Mouse (Mus musculus) forebrain, embryonic 14.5 days (tissue): ENCODE results near the gene Olfr582. TPM values are rescaled to one million over a fixed set of nuclear protein-coding genes. Genes with fewer than 3 reads are reported as not detected.

Experiments used
- ATAC-seq: fragments of 200-750 bp; cut with Nextera tagmentation; 2 replicates; pipeline ENCODE4 v1.8.0; 2017; ENCODE audit warnings: mild to moderate bottlenecking, moderate library complexity
- DNase-seq: peaks from one replicate; pipeline ENCODE4 v3.0.0-alpha.2; 2015; ENCODE audit warnings: low spot score
- H3K27ac ChIP-seq: fragments of 300-500 bp; sonication (generic); 2 replicates; pipeline ENCODE4 v1.5.1; 2014; ENCODE audit warnings: low read depth, mild to moderate bottlenecking, control low read depth, low read length, moderate library complexity
- H3K27me3 ChIP-seq: fragments of 300-500 bp; sonication (generic); replicated peaks from 2 replicates; pipeline ENCODE4 v1.6.1; 2014; ENCODE audit warnings: low read length, control low read depth, mixed read lengths; ENCODE audit not compliant: control insufficient read depth, insufficient read depth
- H3K36me3 ChIP-seq: fragments of 300-500 bp; sonication (generic); 2 replicates; pipeline ENCODE4 v1.6.1; 2014; ENCODE audit warnings: low read length, control low read depth; ENCODE audit not compliant: control insufficient read depth, insufficient read depth
- H3K4me1 ChIP-seq: fragments of 300-500 bp; sonication (generic); 2 replicates; pipeline ENCODE4 v1.6.1; 2014; ENCODE audit warnings: antibody characterized with exemption, low read length, control low read depth; ENCODE audit not compliant: control insufficient read depth, insufficient read depth
- H3K4me2 ChIP-seq: fragments of 300-500 bp; sonication (generic); 2 replicates; pipeline ENCODE4 v1.6.1; 2014; ENCODE audit warnings: mild to moderate bottlenecking, control low read depth, low read length
- H3K4me3 ChIP-seq: fragments of 300-500 bp; sonication (generic); 2 replicates; pipeline ENCODE4 v1.5.1; 2014; ENCODE audit warnings: low read depth, low read length, control low read depth
- H3K9ac ChIP-seq: fragments of 300-500 bp; sonication (generic); 2 replicates; pipeline ENCODE4 v1.6.1; 2014; ENCODE audit warnings: mild to moderate bottlenecking, low read length, control low read depth, moderate library complexity
- H3K9me3 ChIP-seq: fragments of 300-500 bp; sonication (generic); replicated peaks from 2 replicates; pipeline ENCODE4 v1.6.1; 2016; ENCODE audit warnings: low read length, control low read depth, mixed read lengths; ENCODE audit not compliant: control insufficient read depth
- WGBS: fragments of 180-500 bp; shearing (Covaris S2); extraction: QIAGEN DNeasy Blood & Tissue Kit; methylation state at CpG from one replicate; pipeline ENCODE4 v1.1.7; 2014; 5-methylcytosine and 5-hydroxymethylcytosine counted together
- polyA plus RNA-seq: library from polyadenylated mRNA; unstranded; fragments of >200 nt; fragmentation: Nextera tagmentation; extraction: Ambion mirVana; gene quantifications from 2 replicates; pipeline ENCODE4 v1.2.1, GENCODE M21; 2014

The Olfr582 gene
- polyA plus RNA-seq, result not detected in 2 replicates

GRCm38 (mm10) chr7:103037724-103038123 lies at the start of gene Olfr582:
Olfr582 (plus strand) TSS chr7:103038024.
- ATAC-seq (no peak), DNase-seq (no peak)

GRCm38 (mm10) chr7:102989224-102989623 lies 48.6 kb upstream of the Olfr582 start, which contains the start of gene Olfr578:
Olfr578 (minus strand) TSS chr7:102989324.
- no peak within 1 kb of the TSS for H3K9ac ChIP-seq
- ATAC-seq (no peak), DNase-seq (no peak)
- H3K4me3 ChIP-seq, result no peak within 1 kb of the TSS
- 83% methylated on average over 3 of the region's 3 CpGs for WGBS
- H3K4me1 ChIP-seq, result no peaks in the 10 kb centered on the region
- H3K9me3 ChIP-seq, result no peaks in the 10 kb centered on the region
- no peaks in the 10 kb centered on the region for H3K27me3 ChIP-seq
- no peak within 1 kb of the TSS for H3K4me2 ChIP-seq
- H3K27ac ChIP-seq, result no peak within 1 kb of the TSS
- no peaks in the 10 kb centered on the region for H3K36me3 ChIP-seq

More at GRCm38 (mm10) chr7:103037724-103038123, at the start of gene Olfr582:
- Histone ChIP-seq H3K4me3 (no peak within 1 kb of the TSS), H3K4me2 (no peak within 1 kb of the TSS), H3K36me3 (no peaks in the 10 kb centered on the region), H3K27ac (no peak within 1 kb of the TSS), H3K9me3 (no peaks in the 10 kb centered on the region), H3K27me3 (no peaks in the 10 kb centered on the region), H3K4me1 (no peaks in the 10 kb centered on the region), H3K9ac (no peak within 1 kb of the TSS)

- Histone ChIP-seq H3K27ac (no peak within 1 kb of the TSS), H3K27me3 (no peaks in the 10 kb centered on the region), H3K4me1 (no peaks in the 10 kb centered on the region), H3K9ac (no peak within 1 kb of the TSS), H3K9me3 (no peaks in the 10 kb centered on the region), H3K4me3 (no peak within 1 kb of the TSS), H3K36me3 (no peaks in the 10 kb centered on the region), H3K4me2 (no peak within 1 kb of the TSS)
- ATAC-seq (no peak), DNase-seq (no peak)
- 91% methylated on average over 1 of the region's 1 CpGs for WGBS
These were observed 13.2 kb downstream of the Olfr582 start, which contains the start of gene Olfr583 for GRCm38 (mm10) chr7:103051000-103051399. Olfr583 (plus strand) TSS chr7:103051300.

GRCm38 (mm10) chr7:103081585-103081984 lies 43.8 kb downstream of the Olfr582 start, which contains the start of gene Olfr584:
Olfr584 (plus strand) TSS chr7:103081885.
- 88% methylated on average over 1 of the region's 1 CpGs for WGBS
- Histone ChIP-seq H3K27me3 (no peaks in the 10 kb centered on the region), H3K4me3 (no peak within 1 kb of the TSS), H3K4me1 (no peaks in the 10 kb centered on the region), H3K4me2 (no peak within 1 kb of the TSS), H3K9ac (no peak within 1 kb of the TSS), H3K9me3 (no peaks in the 10 kb centered on the region), H3K36me3 (no peaks in the 10 kb centered on the region), H3K27ac (no peak within 1 kb of the TSS)
- ATAC-seq (no peak), DNase-seq (no peak)

Other genes starting within 250 kb of the Olfr582 start
- not detected in 2 replicates for gene Olfr564, start 234.5 kb upstream of the Olfr582 start, polyA plus RNA-seq
- gene Olfr566, start 179.3 kb upstream of the Olfr582 start, polyA plus RNA-seq, result not detected in 2 replicates
- gene Olfr568, start 160.9 kb upstream of the Olfr582 start, polyA plus RNA-seq, result not detected in 2 replicates
- gene Olfr569, start 147.1 kb upstream of the Olfr582 start, polyA plus RNA-seq, result not detected in 2 replicates
- 0.15 TPM in 1 of 2 replicates, not detected in the other for gene Olfr570, start 143.4 kb upstream of the Olfr582 start, polyA plus RNA-seq
- not detected in 2 replicates for gene Olfr571, start 120.5 kb upstream of the Olfr582 start, polyA plus RNA-seq
- not detected in 2 replicates for gene Olfr572, start 113.6 kb upstream of the Olfr582 start, polyA plus RNA-seq
- not detected in 2 replicates for gene Olfr573-ps1, start 95.4 kb upstream of the Olfr582 start, polyA plus RNA-seq
- gene Olfr574, start 89.6 kb upstream of the Olfr582 start, polyA plus RNA-seq, result not detected in 2 replicates
- not detected in 2 replicates for gene Olfr575, start 79.2 kb upstream of the Olfr582 start, polyA plus RNA-seq
- gene Olfr576, start 75.4 kb upstream of the Olfr582 start, polyA plus RNA-seq, result not detected in 2 replicates
- not detected in 2 replicates for gene Olfr577, start 62.1 kb upstream of the Olfr582 start, polyA plus RNA-seq
- gene Olfr578, start 48.7 kb upstream of the Olfr582 start, polyA plus RNA-seq, result not detected in 2 replicates
- gene Olfr583, start 13.3 kb downstream of the Olfr582 start, polyA plus RNA-seq, result not detected in 2 replicates
- gene Olfr584, start 43.9 kb downstream of the Olfr582 start, polyA plus RNA-seq, result not detected in 2 replicates
- gene Olfr585, start 59.7 kb downstream of the Olfr582 start, polyA plus RNA-seq, result not detected in 2 replicates
- not detected in 2 replicates for gene Olfr586, start 87.6 kb downstream of the Olfr582 start, polyA plus RNA-seq
- gene Olfr588-ps1, start 102.9 kb downstream of the Olfr582 start, polyA plus RNA-seq, result not detected in 2 replicates
- gene Olfr589, start 118.3 kb downstream of the Olfr582 start, polyA plus RNA-seq, result not detected in 2 replicates
- not detected in 2 replicates for gene Olfr591, start 140.3 kb downstream of the Olfr582 start, polyA plus RNA-seq
- not detected in 2 replicates for gene Olfr592, start 146.8 kb downstream of the Olfr582 start, polyA plus RNA-seq
- gene Olfr593, start 173.8 kb downstream of the Olfr582 start, polyA plus RNA-seq, result not detected in 2 replicates
- not detected in 2 replicates for gene Olfr594, start 179.0 kb downstream of the Olfr582 start, polyA plus RNA-seq
- not detected in 2 replicates for gene Usp17ld, start 214.5 kb downstream of the Olfr582 start, polyA plus RNA-seq